Mouse (Mus musculus) left cerebral cortex, adult 2 months (tissue): ENCODE measurements around the gene Bcor. TPM values are rescaled to one million over a fixed set of nuclear protein-coding genes. Genes with fewer than 3 reads are reported as not detected.

Experiments
- DNase-seq, 2 experiments: peaks; one replicate each; pipeline ENCODE4 v3.0.0; 2021 to 2022; ENCODE audit warnings: low spot score in 2 of 2, mixed read lengths in 1 of 2; ENCODE audit errors: extremely low spot score in 1 of 2
- H3K27ac ChIP-seq: fragments of 200-600 bp; 2 replicates; pipeline ENCODE4 v1.8.1; 2022
- H3K4me3 ChIP-seq: fragments of 200-600 bp; 2 replicates; pipeline ENCODE4 v1.8.1; 2022
- CTCF ChIP-seq: fragments of 200-600 bp; IDR thresholded peaks from 2 replicates; pipeline ENCODE4 v1.8.1; 2022; ENCODE audit warnings: antibody characterized with exemption, mild to moderate bottlenecking, moderate library complexity
- intact Hi-C: fragments of 180-260 bp; cut with DNase I; formaldehyde crosslinking; loops from one replicate; pipeline ENCODE4 v1.15.1; 2025
- total RNA-seq, 2 experiments: library from RNA; stranded (reverse); gene quantifications; 2 replicates each; pipeline ENCODE4 v1.2.3; 2021

Bcor gene
- total RNA-seq, 2 experiments from 2014 or later = 33.4 to 38.0 TPM

DNA sequence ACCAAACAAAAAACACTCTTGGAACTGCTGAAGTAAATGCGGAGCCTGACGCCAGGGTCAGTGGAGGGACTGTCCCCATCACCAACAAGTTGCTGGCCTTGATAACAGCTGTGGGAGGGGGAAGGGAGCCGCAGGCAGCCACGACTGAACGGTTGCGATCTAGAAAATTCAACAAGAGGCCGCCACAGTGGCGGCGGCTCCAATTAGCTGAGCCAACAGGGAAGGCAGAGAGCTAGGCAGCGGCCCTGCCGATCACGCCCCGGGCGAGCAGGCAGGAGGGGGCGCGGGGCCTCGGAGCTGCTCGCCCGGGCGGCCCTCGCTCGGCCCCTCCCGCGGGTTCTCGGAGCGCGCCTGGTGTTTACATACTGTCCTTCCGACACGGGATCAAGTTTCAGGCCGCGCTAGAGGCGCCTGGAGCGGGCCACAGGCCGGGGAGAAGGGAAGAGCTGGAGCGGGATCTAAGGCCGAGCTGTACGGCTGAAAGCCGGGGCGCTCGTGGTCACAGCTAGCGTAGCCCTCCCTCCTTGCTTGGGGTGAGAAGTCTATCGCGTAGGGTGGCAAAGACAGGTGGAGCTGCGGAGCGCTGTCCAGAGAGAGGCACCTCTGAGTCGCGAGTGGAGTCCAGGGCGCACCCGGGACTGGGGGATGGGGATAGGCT is 26.8 kb downstream of the Bcor start:
- TF ChIP-seq CTCF = no peak
- DNase-seq = peak in 1 of 2 experiments; percentile 12
- peak overlapping the region; percentile 26; the same call in 1 of the 2 replicates for H3K4me3 ChIP-seq
- H3K27ac ChIP-seq = no peak overlapping the region
- intact Hi-C loops = no loop called here

DNA sequence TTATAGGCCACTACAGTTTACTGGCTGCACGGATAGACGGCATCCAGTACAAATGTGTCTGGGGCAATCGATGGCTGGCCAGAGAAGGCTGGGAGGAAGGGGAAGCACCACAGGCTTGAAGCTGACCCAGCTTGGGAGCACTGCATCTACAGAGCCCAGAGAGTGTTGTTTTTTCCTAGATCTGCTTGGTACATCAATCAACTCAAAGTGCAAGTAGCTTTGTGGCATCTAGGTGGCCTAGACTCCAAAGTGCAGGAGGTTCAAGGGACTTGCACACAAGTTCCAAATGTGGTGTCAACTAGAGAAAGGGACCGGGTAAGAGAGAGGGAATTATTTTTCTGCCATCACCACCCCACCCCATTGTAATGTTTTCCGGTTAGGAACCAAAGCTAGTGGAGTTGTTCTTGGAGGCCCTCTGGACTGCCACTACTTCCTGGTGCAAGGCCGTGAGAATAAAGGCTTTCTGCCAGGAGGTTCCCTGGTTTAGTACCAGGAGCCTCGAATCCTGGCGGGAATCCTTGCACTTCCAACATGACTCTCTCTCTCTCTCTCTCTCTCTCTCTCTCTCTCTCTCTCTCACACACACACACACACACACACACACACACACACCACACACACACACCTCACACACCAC is 27.5 kb downstream of the Bcor start:
- H3K4me3 ChIP-seq = no peak overlapping the region
- TF ChIP-seq CTCF = no peak
- no peak for DNase-seq
- intact Hi-C loops = no loop called here
- no peak overlapping the region for H3K27ac ChIP-seq

DNA sequence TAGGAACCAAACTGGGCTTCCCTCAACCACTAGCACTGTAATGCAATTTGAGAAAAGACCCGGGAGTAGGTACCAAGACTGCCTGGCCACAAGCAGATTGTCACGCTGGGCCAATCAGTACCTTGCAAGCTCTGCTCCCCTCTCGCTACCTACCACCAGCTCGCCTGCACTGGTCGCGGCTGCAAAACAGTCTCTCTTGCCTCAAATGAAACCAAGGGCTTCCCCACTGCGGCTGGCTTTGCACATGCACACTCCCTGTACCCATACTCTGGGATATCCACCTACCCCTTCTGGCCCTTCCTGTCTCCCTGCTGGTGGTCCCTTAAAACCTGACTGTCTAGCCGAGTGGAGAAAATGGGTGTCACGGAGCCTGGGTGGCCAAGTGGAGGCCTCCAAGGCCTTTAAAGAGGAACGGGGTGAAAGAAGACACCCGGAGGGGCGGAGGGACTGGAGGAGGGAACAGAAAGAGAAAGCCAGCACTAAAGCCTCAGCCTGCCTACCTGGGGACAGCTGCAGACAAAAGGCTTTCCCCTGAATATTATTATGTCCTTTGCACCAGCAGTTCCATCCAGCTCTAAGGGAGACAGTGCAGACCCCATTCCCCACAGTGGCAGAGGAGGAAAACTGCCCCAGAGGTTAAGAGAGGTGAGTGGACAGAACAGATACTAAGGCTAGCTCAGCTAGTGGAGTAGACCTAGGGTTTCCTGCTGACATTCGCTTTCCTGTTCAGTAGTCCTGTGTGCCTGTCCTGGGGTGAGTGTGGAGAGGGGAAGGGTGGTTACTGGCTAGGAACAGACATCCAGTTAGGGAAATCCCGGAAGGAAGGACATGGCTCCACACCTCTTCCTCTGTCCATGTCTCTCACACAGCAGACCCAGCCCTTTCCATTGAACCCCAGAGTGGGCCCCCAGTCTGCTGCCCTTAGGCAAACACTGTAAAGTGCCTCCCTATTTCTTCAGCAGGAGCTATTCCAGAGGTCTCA is 30.0 kb downstream of the Bcor start:
- Histone ChIP-seq H3K27ac (no peak overlapping the region), H3K4me3 (no peak overlapping the region)
- intact Hi-C loops = loop anchor here (2.0 kb wide), 1 partner anchor 39 kb away; no protein-coding TSS in a partner anchor
- DNase-seq = no peak
- TF ChIP-seq CTCF = no peak

- no peak for TF ChIP-seq CTCF
These were observed 30.9 kb downstream of the Bcor start for GRCm38 (mm10) chrX:12129230-12129629.

DNA sequence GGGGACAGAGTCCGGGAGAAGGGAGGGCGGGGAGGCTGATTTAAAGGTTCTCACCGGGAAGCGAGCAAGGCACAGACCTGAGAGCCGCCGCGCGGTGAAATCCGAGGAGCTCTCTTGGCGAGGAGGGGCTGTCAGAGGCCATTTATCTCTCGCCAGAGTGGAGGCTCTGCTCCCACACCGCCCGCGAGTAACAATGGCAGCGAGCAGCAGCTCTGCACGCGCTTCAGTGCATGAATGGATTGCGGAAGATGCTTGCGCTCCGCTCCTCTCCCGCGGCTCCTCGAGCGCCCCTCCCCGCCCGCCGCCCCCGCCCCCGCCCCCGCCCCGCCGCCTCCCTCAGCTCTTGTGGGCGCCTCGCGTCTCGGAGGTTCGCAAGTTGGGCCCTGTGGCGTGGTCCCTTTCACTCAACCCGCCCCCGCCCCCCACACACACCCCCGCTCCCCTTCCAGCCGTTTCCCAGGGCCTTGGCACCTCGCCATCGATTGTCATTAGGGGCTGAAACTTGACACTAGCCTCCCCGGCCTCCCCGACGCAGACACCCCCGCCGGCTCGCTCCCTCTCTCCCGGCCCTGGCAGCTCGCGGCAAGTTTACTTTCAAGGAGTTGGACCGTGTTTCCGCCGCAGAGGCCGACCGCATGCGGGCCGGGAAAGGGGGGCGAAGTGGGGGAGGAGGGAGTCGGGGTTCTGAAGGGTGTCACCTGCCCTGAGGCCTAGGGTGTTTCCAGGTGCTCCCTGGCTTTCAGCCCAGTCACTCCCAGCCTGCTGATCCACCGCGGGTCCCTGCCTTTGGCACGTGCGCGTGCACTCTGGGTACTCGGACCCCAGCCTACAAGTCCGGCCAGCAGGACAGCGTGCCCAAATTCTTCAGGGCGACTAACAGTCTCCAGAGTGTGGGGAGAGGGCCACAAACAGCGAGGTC is 31.7 kb downstream of the Bcor start:
- peak overlapping the region; percentile 50 for H3K4me3 ChIP-seq
- intact Hi-C loops = loop anchor here (2.0 kb wide), 1 partner anchor 38 kb away; no protein-coding TSS in a partner anchor
- peak; percentile 24 to 28 for DNase-seq
- H3K27ac ChIP-seq = no peak overlapping the region; the same call in 1 of the 2 replicates
- TF ChIP-seq CTCF = no peak

More at GRCm38 (mm10) chrX:12129230-12129629, 30.9 kb downstream of the Bcor start:
- intact Hi-C loops = loop anchor here (2.0 kb wide), 1 partner anchor 38 kb away; no protein-coding TSS in a partner anchor
- peak; percentile 23 to 49 for DNase-seq
- H3K4me3 ChIP-seq = peak overlapping the region; percentile 50
- H3K27ac ChIP-seq = no peak overlapping the region

GRCm38 (mm10) chrX:12127799-12128164 is 32.4 kb downstream of the Bcor start:
- intact Hi-C loops = loop anchor here (2.0 kb wide), 1 partner anchor 37 kb away; no protein-coding TSS in a partner anchor
- DNase-seq = no peak
- Histone ChIP-seq H3K27ac (no peak overlapping the region; the same call in 1 of the 2 replicates), H3K4me3 (peak overlapping the region; percentile 50)
- TF ChIP-seq CTCF = no peak

- Histone ChIP-seq H3K4me3 (peak overlapping the region; percentile 50), H3K27ac (no peak overlapping the region)
- intact Hi-C loops = no loop called here
- DNase-seq = no peak
- no peak for TF ChIP-seq CTCF
These were observed 33.0 kb downstream of the Bcor start for GRCm38 (mm10) chrX:12127106-12127670.

DNA sequence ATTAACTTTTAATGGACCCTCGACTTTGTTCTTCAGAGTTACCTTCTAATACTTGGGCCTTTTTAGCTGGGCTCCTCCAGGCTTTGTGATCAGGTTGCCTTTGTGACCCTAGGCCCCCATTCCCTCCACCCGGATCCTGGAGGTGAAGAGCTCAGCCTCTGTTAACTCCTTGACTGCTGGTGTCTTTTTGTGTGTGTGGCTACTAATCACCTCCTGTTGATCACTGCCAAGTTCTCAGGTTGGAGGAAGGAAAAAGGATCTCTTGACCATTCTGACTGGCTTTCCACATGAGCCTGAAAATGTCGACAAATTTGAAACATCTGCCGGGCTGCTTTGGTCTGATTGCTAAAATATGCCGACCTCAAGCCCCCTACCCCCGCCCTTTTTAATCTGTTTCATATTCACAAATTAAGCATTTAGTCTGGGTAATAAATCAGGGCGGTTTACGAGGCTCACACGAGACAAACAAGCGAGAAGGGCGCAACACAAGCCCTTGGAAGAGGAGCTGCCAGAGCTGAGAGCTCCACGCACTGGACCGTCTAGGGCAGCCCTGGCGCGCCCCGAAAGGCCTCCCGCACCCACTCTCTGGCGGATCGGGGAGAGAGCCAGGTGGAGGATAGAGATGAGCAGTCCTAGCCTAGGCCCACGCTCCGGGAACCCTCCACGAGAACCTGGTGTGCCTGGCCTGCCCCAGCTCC is 33.6 kb downstream of the Bcor start:
- DNase-seq = no peak
- TF ChIP-seq CTCF = no peak
- intact Hi-C loops = no loop called here
- Histone ChIP-seq H3K27ac (no peak overlapping the region), H3K4me3 (no peak overlapping the region)

- H3K4me3 ChIP-seq = no peak overlapping the region
- no peak for DNase-seq
- TF ChIP-seq CTCF = no peak
- intact Hi-C loops = no loop called here
- no peak overlapping the region for H3K27ac ChIP-seq
These were observed 35.6 kb downstream of the Bcor start for GRCm38 (mm10) chrX:12124571-12124970.

GRCm38 (mm10) chrX:12123687-12124087 is 36.5 kb downstream of the Bcor start:
- TF ChIP-seq CTCF = no peak
- H3K27ac ChIP-seq = no peak overlapping the region
- DNase-seq = no peak
- intact Hi-C loops = no loop called here
- no peak overlapping the region for H3K4me3 ChIP-seq
